Mouse (Mus musculus) heart, embryonic 10.5 days (tissue): ENCODE measurements at regions not wholly inside any gene's neighbourhood (a gene's known extent, or its start where the extent isn't known, plus 50 kb on each side); places are given as distances from the start of the nearest gene placed in this dataset.

Source experiments
- DNase-seq: peaks from one replicate; pipeline ENCODE4 v3.0.0-alpha.2; 2017; ENCODE audit warnings: low spot score
- H3K27ac ChIP-seq: fragments of 300-500 bp; sonication (generic); 2 replicates; pipeline ENCODE4 v1.5.1; 2016; ENCODE audit warnings: mild to moderate bottlenecking
- H3K27me3 ChIP-seq: fragments of 300-500 bp; sonication (generic); 2 replicates; pipeline ENCODE4 v1.6.1; 2016; ENCODE audit warnings: mild to moderate bottlenecking; ENCODE audit not compliant: poor library complexity, insufficient read depth, severe bottlenecking
- H3K36me3 ChIP-seq: fragments of 300-500 bp; sonication (generic); 2 replicates; pipeline ENCODE4 v1.6.1; 2016; ENCODE audit warnings: mild to moderate bottlenecking, moderate library complexity
- H3K4me1 ChIP-seq: fragments of 300-500 bp; sonication (generic); 2 replicates; pipeline ENCODE4 v1.6.1; 2016; ENCODE audit warnings: mild to moderate bottlenecking
- H3K4me3 ChIP-seq: fragments of 300-500 bp; sonication (generic); 2 replicates; pipeline ENCODE4 v1.5.1; 2016; ENCODE audit warnings: mild to moderate bottlenecking, moderate library complexity
- H3K9me3 ChIP-seq: fragments of 300-500 bp; sonication (generic); 2 replicates; pipeline ENCODE4 v1.6.1; 2016; ENCODE audit warnings: mild to moderate bottlenecking, moderate library complexity
- WGBS: fragments of 180-500 bp; shearing (Covaris S2); methylation state at CpG from one replicate; pipeline ENCODE4 v1.1.7; 2016; 5-methylcytosine and 5-hydroxymethylcytosine counted together

DNA sequence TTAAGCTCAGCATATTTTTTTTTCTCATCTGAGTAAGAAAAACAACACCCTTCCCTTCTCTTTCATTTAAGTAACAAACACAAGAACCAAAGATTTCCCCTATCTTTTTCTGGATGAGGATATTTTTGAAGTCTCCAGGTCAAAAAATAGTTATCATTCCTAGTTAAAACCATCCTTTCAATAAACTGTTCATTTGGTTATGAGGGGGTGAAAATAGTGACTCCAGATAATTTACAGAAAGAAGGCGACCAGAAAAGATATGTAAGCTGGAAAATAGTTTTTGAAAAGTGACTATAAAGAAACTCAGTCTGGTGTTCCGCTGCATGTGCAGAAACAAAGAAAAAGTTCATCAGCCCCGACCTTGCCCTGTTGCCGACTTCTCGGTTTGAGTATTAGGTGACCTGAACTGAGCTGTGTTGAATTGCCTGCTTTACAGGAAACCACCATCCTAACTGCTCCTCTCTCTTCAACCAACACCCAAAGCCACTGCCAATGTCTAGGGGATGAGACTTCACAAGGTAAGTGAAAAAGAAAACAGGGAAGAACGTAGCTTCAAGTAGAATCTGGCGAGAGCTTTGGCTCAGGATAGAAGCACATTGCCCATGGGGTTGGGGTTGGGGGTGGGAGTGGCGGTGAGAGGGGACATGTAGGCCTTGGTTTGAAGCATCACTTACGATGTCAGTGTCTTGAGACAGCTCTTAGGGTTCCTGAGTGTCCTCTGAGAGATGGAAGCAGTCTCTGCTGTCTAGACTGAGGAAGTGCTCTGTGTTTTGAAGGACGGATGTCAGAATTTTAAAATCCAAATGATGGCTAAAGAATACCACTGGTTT lies 104.6 kb downstream of the Ube2e3 start:
- H3K27me3 ChIP-seq, result no peaks in the 10 kb centered on the region
- no peak overlapping the region for H3K4me3 ChIP-seq
- H3K4me1 ChIP-seq, result no peaks in the 10 kb centered on the region
- no peaks in the 10 kb centered on the region for H3K9me3 ChIP-seq
- no peaks in the 10 kb centered on the region for H3K36me3 ChIP-seq
- no peak for DNase-seq
- H3K27ac ChIP-seq, result no peak overlapping the region
- 85% methylated on average over 10 of the region's 10 CpGs for WGBS

DNA sequence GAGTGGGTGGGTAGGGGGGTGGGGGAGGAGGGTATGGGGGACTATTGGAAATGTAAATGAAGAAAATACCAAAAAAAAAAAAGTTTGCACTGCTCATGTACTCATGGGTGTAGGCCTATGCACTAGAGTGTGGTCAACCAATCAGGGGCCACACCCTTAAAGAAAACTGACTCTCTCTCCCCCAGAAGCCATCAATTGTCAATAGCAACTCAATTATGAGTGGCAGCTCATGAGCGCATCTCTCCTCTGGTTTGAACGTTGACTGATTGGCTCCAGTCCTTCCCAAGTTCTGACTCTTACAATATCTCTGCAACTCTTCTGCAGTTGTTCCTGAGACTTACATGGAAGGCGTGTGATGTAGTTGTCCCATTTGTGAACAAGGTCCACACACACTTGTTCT lies 105.9 kb downstream of the Ube2e3 start:
- Histone ChIP-seq H3K4me1 (no peaks in the 10 kb centered on the region), H3K36me3 (no peaks in the 10 kb centered on the region), H3K9me3 (no peaks in the 10 kb centered on the region), H3K27ac (no peak overlapping the region), H3K27me3 (no peaks in the 10 kb centered on the region), H3K4me3 (no peak overlapping the region)
- 89% methylated on average over 3 of the region's 3 CpGs for WGBS
- DNase-seq, result no peak

DNA sequence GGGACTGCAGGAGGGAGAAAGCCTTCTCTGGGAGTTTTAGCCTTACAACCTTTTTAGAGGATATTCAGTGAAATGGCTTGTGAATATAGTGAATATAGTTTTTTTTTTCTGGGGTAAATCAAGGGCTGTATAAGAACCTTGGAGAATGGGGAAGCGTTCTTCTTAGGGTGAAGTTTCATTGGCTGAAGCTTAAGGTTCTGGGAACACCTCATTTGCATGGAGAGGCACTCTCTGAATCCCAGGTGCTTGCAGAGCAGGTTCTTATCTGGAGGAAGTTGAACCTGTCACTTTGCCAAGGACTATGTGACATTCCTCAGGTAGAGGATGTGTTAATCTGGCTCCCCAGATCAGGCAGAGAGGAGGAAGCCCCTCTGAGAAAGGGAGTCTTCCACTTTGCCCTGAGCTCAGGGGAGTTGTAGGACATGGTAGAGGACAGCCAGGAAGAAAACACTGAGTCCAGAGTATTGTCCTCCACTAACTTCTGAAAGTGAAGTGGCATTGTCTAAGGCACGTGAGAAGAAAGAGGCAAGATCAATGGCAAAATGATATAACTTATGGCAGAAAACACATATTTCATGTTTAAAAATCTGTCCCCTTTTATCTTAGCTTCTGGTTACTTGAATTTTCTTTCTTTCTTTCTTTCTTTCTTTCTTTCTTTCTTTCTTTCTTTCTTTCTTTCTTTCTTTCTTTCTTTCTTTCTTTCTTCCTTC lies 106.9 kb downstream of the Ube2e3 start:
- Histone ChIP-seq H3K9me3 (no peaks in the 10 kb centered on the region), H3K36me3 (no peaks in the 10 kb centered on the region), H3K27ac (no peak overlapping the region), H3K4me3 (no peak overlapping the region), H3K27me3 (no peaks in the 10 kb centered on the region), H3K4me1 (no peaks in the 10 kb centered on the region)
- 60% methylated on average over 2 of the region's 2 CpGs for WGBS
- DNase-seq, result no peak

DNA sequence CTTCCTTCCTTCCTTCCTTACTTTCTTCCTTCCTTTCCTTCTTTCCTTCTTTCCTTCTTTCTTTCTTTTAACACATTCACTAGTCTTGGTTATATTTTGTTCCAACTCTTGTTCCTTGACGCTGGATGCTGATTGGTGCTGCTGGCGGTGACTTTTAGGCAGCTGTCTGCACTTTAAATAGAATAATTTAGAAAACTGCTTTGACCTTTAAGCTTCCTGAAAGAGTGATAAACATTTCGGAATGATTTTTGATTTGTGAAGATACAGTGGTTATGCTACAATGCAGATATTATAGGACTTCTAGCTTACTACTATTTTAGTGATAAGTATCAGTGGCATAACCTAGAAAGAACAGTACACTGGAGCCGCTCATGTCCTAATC lies 107.5 kb downstream of the Ube2e3 start:
- Histone ChIP-seq H3K4me1 (no peaks in the 10 kb centered on the region), H3K4me3 (no peak overlapping the region), H3K27ac (no peak overlapping the region), H3K36me3 (no peaks in the 10 kb centered on the region), H3K9me3 (no peaks in the 10 kb centered on the region), H3K27me3 (no peaks in the 10 kb centered on the region)
- no peak for DNase-seq
- 84% methylated on average over 4 of the region's 4 CpGs for WGBS

DNA sequence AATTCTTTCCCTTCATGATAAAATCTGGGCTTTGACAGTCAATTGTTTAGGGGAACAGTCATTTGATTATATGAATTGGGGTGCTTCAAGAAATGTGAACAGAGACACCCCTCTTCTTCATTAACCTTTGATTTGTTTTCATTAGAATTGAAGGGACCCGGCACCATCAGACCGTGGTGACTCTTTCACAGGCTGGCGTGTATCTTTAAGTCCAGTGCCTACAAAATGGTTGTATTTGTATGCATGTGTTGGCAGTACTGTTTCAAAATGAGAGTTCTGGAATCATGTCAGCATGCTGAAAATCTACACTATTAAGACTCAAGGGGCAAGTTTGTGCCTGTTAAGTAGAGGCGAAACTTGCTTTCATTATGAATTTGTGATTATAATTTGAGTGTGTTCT lies 108.2 kb downstream of the Ube2e3 start:
- no peaks in the 10 kb centered on the region for H3K27me3 ChIP-seq
- H3K36me3 ChIP-seq, result no peaks in the 10 kb centered on the region
- WGBS, result 90% methylated on average over 4 of the region's 4 CpGs
- no peak overlapping the region for H3K4me3 ChIP-seq
- DNase-seq, result no peak
- H3K4me1 ChIP-seq, result no peaks in the 10 kb centered on the region
- no peaks in the 10 kb centered on the region for H3K9me3 ChIP-seq
- no peak overlapping the region for H3K27ac ChIP-seq

DNA sequence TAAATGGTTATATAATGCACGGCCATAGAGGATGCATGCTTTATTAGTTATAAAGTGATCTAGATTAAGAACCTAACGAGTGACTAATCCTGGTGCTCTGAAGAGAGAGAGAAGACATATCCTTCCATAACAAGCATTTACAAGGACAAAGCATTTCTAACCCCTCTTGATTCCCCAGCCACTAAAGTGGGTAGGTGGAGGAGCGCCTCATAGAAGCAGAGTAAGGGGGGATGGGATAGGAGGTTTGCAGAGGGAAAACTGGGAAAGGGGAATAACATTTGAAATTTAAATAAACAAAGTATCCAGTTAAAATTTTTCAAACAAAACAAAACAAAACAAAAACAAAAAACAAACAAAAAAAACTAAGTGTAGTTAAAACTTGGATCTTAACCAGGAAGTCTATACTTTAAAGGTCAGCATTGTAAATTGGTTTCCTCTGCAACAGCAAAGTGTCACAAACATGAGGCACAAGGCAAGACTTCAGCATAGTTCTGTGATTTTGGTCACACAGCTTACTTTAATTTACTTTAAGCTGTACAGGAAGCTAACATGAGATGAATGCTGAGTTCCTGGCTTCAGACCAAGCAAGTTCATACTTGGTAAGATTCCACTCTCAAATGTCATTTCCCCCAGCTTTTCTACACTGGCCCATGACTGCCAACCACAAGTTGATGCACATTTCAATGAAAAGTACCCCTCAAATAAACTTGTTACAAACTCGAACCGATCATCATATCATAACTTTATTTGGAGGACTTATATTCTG lies 109.9 kb downstream of the Ube2e3 start:
- no peak for DNase-seq
- WGBS, result 71% methylated on average over 5 of the region's 5 CpGs
- Histone ChIP-seq H3K9me3 (no peaks in the 10 kb centered on the region), H3K27ac (no peak overlapping the region), H3K36me3 (no peaks in the 10 kb centered on the region), H3K4me3 (no peak overlapping the region), H3K4me1 (no peaks in the 10 kb centered on the region), H3K27me3 (no peaks in the 10 kb centered on the region)

DNA sequence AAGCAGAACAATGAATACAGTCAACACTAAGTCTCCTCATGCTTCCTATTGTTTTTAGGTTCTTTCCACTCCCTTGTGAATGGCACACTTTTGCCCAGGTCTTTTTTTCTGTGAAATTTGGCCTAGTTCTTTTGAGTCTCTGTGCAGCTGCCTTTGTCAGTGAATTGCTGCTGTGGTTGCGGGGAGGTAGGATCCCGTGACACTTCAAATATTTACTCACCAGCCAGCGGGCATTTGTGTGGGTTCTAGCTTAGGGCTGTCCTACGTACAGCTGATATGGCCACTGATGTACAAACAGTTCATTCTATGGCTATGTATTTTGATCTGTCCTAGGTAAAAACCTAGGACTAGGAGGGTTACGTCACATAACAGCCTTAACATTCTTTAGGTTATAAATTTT lies 112.1 kb downstream of the Ube2e3 start:
- Histone ChIP-seq H3K4me3 (no peak overlapping the region), H3K4me1 (no peaks in the 10 kb centered on the region), H3K27ac (no peak overlapping the region), H3K9me3 (no peaks in the 10 kb centered on the region), H3K27me3 (no peaks in the 10 kb centered on the region), H3K36me3 (no peaks in the 10 kb centered on the region)
- 86% methylated on average over 5 of the region's 5 CpGs for WGBS
- no peak for DNase-seq

DNA sequence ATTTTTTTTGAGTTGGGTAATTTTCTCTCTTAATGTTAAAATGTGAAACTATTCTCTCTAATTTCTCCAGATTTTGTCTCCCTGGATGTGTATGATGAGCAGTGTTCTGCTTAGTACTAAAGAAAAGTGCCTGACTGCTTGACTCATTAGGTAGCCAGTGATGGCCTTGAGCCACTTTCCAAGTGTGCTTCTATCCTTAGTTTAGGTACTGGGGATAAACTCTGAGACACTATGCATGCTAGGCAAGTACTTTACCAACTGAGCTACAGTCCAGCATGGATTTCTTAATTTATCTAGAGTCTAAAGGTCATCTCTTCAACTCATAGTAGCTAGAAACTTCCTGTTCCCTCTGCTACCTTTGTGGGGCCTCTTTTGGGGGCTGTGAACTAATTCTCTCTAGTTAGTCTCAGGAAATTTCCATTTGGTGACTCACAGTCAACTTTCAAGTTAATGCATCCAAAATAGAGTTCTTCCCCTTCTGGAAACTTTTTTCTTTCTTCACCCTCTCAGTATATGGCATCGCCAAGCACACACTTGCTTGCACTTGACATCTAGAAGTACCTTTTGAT lies 112.8 kb downstream of the Ube2e3 start:
- no peaks in the 10 kb centered on the region for H3K4me1 ChIP-seq
- H3K27me3 ChIP-seq, result no peaks in the 10 kb centered on the region
- H3K36me3 ChIP-seq, result no peaks in the 10 kb centered on the region
- H3K27ac ChIP-seq, result no peak overlapping the region
- H3K4me3 ChIP-seq, result no peak overlapping the region
- 71% methylated on average over 1 of the region's 1 CpGs for WGBS
- no peaks in the 10 kb centered on the region for H3K9me3 ChIP-seq
- DNase-seq, result no peak

DNA sequence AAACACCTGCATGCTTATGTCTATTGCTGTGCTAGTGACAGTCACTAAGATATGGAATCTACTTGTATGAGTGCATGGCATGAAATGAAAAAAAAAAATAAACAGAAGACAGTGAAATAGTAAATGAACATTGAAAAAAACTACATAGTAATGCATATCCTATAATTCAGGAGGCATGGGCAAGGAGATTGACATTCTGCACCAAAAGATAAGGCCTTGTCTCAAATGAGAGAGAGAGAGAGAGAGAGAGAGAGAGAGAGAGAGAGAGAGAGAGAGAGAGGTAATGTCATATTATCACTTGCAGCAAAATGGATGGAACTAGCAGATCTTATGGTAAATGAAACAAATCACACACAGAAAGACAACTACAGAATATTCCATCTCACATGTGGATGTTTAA lies 115.4 kb downstream of the Ube2e3 start:
- DNase-seq, result no peak
- Histone ChIP-seq H3K4me1 (no peaks in the 10 kb centered on the region), H3K9me3 (no peaks in the 10 kb centered on the region), H3K4me3 (no peak overlapping the region), H3K27me3 (no peaks in the 10 kb centered on the region), H3K27ac (no peak overlapping the region), H3K36me3 (no peaks in the 10 kb centered on the region)

DNA sequence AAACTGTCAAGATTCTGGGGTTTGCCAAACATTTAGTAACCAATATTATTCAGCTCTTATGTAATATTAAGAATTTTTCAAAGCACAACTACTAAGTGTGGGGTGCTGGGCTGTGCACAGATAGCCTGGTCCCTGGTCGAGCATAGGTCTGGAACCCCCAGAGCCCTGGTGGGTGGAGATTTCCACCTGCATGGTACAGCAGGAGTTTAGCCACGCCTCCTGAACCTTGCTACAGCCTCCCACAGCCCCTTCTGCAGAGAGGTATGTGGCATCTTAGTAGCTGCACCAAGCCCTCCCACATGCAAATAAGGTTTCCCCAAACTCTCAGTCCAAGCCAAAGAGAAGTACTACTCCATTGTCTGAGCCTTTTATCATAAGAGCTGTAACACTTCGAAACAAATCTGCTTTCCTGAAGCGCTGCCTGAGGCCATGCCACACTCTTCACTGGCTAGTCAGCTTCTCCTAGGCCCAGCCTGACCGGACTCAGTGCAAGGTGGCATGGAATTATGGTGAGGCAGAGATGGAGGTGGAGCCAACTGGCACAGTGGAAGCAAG lies 116.1 kb downstream of the Ube2e3 start:
- DNase-seq, result no peak
- WGBS, result 62% methylated on average over 5 of the region's 5 CpGs
- H3K4me1 ChIP-seq, result no peaks in the 10 kb centered on the region

DNA sequence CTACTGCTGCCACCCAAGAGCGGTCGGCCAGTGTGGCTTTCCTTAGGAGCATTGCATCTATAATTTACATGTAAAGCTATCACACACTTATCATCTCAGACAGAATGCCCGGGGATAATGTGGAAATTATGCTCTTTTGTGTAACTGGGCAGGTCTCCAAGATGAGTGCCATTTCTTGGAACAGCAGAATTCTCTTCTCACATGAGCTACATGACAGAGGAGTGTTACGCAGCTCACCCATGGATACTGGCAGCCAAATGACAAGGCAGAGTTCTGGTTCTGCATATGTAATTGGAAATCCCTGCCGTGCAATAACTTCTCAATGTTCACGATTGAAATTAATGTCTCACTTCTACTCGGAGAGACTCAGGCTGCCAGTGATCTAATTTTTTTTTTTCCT lies 119.1 kb downstream of the Ube2e3 start:
- Histone ChIP-seq H3K9me3 (no peaks in the 10 kb centered on the region), H3K4me3 (no peak overlapping the region), H3K27ac (no peak overlapping the region), H3K36me3 (no peaks in the 10 kb centered on the region), H3K27me3 (no peaks in the 10 kb centered on the region), H3K4me1 (0 out of 2 replicates have a peak, but pooled peaks cover 3% of the 10 kb centered on the region)
- WGBS, result 89% methylated on average over 7 of the region's 7 CpGs
- DNase-seq, result no peak

More for the DNA sequence above, 116.1 kb downstream of the Ube2e3 start:
- H3K27me3 ChIP-seq, result no peaks in the 10 kb centered on the region
- no peaks in the 10 kb centered on the region for H3K9me3 ChIP-seq
- no peak overlapping the region for H3K4me3 ChIP-seq
- no peaks in the 10 kb centered on the region for H3K36me3 ChIP-seq
- H3K27ac ChIP-seq, result no peak overlapping the region

DNA sequence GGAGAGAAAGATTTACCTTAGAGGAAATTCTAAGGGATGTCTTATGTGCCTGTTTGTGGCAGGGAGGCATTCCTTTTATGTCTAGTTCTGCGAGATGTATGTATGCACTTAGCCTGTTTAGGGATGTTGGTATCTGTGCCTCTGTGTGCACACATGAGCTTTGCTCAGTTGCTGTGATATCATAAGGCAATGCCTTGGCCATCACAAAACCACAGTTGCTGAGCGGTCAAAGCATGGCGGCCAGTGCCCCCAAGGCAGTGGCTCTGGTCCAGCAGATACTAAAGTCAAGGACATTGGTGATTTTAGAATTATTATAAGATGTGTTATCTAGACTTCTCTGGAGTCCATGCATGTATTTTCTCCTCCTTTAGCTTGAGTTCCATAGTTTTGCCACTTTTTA lies 119.5 kb downstream of the Ube2e3 start:
- WGBS, result 97% methylated on average over 3 of the region's 3 CpGs
- H3K4me1 ChIP-seq, result 0 out of 2 replicates have a peak, but pooled peaks cover 3% of the 10 kb centered on the region

More for the DNA sequence above, 119.5 kb downstream of the Ube2e3 start:
- no peak overlapping the region for H3K27ac ChIP-seq
- no peak for DNase-seq
- H3K9me3 ChIP-seq, result no peaks in the 10 kb centered on the region
- H3K4me3 ChIP-seq, result no peak overlapping the region
- no peaks in the 10 kb centered on the region for H3K36me3 ChIP-seq
- no peaks in the 10 kb centered on the region for H3K27me3 ChIP-seq
